In the genomic region with DNA sequence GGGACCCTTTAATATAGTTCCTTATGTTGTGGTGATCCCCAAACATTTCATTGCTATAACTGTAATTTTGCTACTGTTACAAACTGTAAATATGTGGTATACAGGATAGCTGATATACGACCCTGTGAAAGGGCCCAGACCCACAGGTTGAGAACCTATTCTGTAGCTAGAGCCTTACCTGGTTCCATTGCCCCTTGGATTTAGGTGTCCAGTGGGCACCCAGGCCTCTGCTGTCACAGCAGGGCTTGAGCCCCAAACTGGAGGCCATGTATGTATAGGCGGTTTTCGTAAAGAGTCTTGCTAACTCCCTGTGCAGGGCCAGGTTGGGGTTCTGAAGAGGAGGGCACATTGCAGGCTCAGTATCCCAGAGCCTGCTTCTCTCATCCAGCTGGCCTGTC, we compare ENCODE assay signal across 9 mouse cellular contexts. TPM values are rescaled to one million over a fixed set of nuclear protein-coding genes. Genes with fewer than 3 reads are reported as not detected.
DNase-seq lines count a peak whose midpoint lies in the region; ATAC-seq and TF ChIP-seq lines count a peak whose summit lies in the region.
"Had no signal": no experiment of that assay in that cellular context is flagged by ENCODE, and none has a peak within 500 bp of the region (broad histone marks: within the 10 kb centered on the region; RNA-seq: fewer than 3 reads in every experiment).

No protein-coding gene starts in this region.

- TF ChIP-seq POLR2A in testis, adult 2 months (IDR thresholded peaks at IDR 0.05; ENCODE audit: control insufficient read depth, low read depth, low read length): no peak

- H3K27me3 ChIP-seq in testis, adult 2 months (ENCODE audit: control insufficient read depth, insufficient read depth, low read length): no peaks in the 10 kb centered on the region
- no peaks in the 10 kb centered on the region for H3K27me3 ChIP-seq in limb, embryonic 15.5 days
- H3K27me3 ChIP-seq in stomach, embryonic 16.5 days (ENCODE audit: control insufficient read depth, insufficient read depth, low read length): no peaks in the 10 kb centered on the region

- WGBS in limb, embryonic 15.5 days: 82% methylated on average over 3 of the region's 3 CpGs
- WGBS in stomach, embryonic 16.5 days: 90% methylated on average over 3 of the region's 3 CpGs

- H3K36me3 ChIP-seq in testis, adult 2 months (ENCODE audit: control insufficient read depth, insufficient read depth, low read length): peaks cover 4% of the 10 kb centered on the region
- H3K36me3 ChIP-seq in limb, embryonic 15.5 days: peaks cover 50% of the 10 kb centered on the region
- peaks cover 12% of the 10 kb centered on the region for H3K36me3 ChIP-seq in stomach, embryonic 16.5 days (ENCODE audit: control insufficient read depth, insufficient read depth, low read length)

- peaks cover 20% of the 10 kb centered on the region for H3K4me1 ChIP-seq in testis, adult 2 months (ENCODE audit: control insufficient read depth, insufficient read depth, low read length)
- peaks cover 67% of the 10 kb centered on the region for H3K4me1 ChIP-seq in limb, embryonic 15.5 days
- H3K4me1 ChIP-seq in stomach, embryonic 16.5 days (ENCODE audit: control insufficient read depth, insufficient read depth, low read length): peaks cover 37% of the 10 kb centered on the region

- no peak for ATAC-seq in limb, embryonic 15.5 days (ENCODE audit: insufficient number of reproducible peaks, low FRiP score, low TSS enrichment, low read depth)
- ATAC-seq in stomach, embryonic 16.5 days (ENCODE audit: insufficient read depth, low FRiP score): no peak
- ATAC-seq in granulocyte monocyte progenitor cell, adult 5-6 weeks (replicated peaks; ENCODE audit: poor library complexity, severe bottlenecking): no peak

- DNase-seq in cerebellum, adult 9-10 months: peak; percentile 53
- no peak for DNase-seq in cerebellum, postnatal 36 days
- DNase-seq in testis, postnatal 14 days (ENCODE audit: low spot score): no peak
- no peak for DNase-seq in layer of hippocampus, adult 9-10 months (ENCODE audit: low spot score)

- H3K4me3 ChIP-seq in testis, adult 2 months (ENCODE audit: control insufficient read depth, low read depth, low read length): peak overlapping the region; percentile 94
- H3K4me3 ChIP-seq in limb, embryonic 15.5 days: peak overlapping the region; percentile 73
- H3K4me3 ChIP-seq in stomach, embryonic 16.5 days (replicated peaks; ENCODE audit: low read length): peak overlapping the region; percentile 89

- no peak overlapping the region for H3K27ac ChIP-seq in testis, adult 2 months (ENCODE audit: control insufficient read depth, insufficient read depth, low read depth, low read length)
- no peak overlapping the region for H3K27ac ChIP-seq in limb, embryonic 15.5 days
- peak overlapping the region; percentile 83; the same call in 1 of the 2 replicates for H3K27ac ChIP-seq in stomach, embryonic 16.5 days (ENCODE audit: low read length)

- H3K9ac ChIP-seq in limb, embryonic 15.5 days: no peak overlapping the region
- peak overlapping the region; percentile 93 for H3K9ac ChIP-seq in stomach, embryonic 16.5 days (ENCODE audit: low read length)

- H3K4me2 ChIP-seq in limb, embryonic 15.5 days: peak overlapping the region; percentile 90
- H3K4me2 ChIP-seq in stomach, embryonic 16.5 days (ENCODE audit: low read depth, low read length): peak overlapping the region; percentile 67

- no peak for TF ChIP-seq CTCF in testis, adult 2 months (IDR thresholded peaks at IDR 0.05; ENCODE audit: control insufficient read depth, insufficient read depth, insufficient replicate concordance, low read depth, low read length)

- no peaks in the 10 kb centered on the region for H3K9me3 ChIP-seq in limb, embryonic 15.5 days
- no peaks in the 10 kb centered on the region for H3K9me3 ChIP-seq in stomach, embryonic 16.5 days (replicated peaks; ENCODE audit: control insufficient read depth, low read length)

RNA-seq across cellular contexts. Expression of gene Rpl18, which starts 1.2 kb away (rescaled TPM):
- polyA plus RNA-seq in testis, adult 2 months (2012; rRNA removed): 517 and 652 TPM in 2 replicates
- polyA plus RNA-seq in limb, embryonic 15.5 days (2015; fragmentation: Nextera tagmentation; extraction: Ambion mirVana): 942 and 1,034 TPM in 2 replicates
- 915 and 1,024 TPM in 2 replicates for polyA plus RNA-seq in stomach, embryonic 16.5 days (2015; fragmentation: Nextera tagmentation; extraction: Ambion mirVana)
- 2,165 and 2,847 TPM in 2 replicates for total RNA-seq in granulocyte monocyte progenitor cell, adult 5-6 weeks (2014; fragmentation: Nextera tagmentation)
- total RNA-seq in granulocyte monocyte progenitor cell, adult 5-6 weeks (2017): 1,831 and 2,021 TPM in 2 replicates

RNA-seq across cellular contexts. Expression of gene Sphk2, which starts 1.3 kb away (rescaled TPM):
- 33.4 and 34.6 TPM in 2 replicates for polyA plus RNA-seq in testis, adult 2 months (2012; rRNA removed)
- 38.5 and 39.7 TPM in 2 replicates for polyA plus RNA-seq in limb, embryonic 15.5 days (2015; fragmentation: Nextera tagmentation; extraction: Ambion mirVana)
- 38.9 and 45.9 TPM in 2 replicates for polyA plus RNA-seq in stomach, embryonic 16.5 days (2015; fragmentation: Nextera tagmentation; extraction: Ambion mirVana)
- total RNA-seq in granulocyte monocyte progenitor cell, adult 5-6 weeks (2014; fragmentation: Nextera tagmentation): 14.9 and 26.4 TPM in 2 replicates
- 10.0 and 10.6 TPM in 2 replicates for total RNA-seq in granulocyte monocyte progenitor cell, adult 5-6 weeks (2017)

RNA-seq across cellular contexts. Expression of gene Fam83e, which starts 4.6 kb away (rescaled TPM):
- 145 and 176 TPM in 2 replicates for polyA plus RNA-seq in testis, adult 2 months (2012; rRNA removed)
- polyA plus RNA-seq in limb, embryonic 15.5 days (2015; fragmentation: Nextera tagmentation; extraction: Ambion mirVana): 0.76 and 0.78 TPM in 2 replicates
- polyA plus RNA-seq in stomach, embryonic 16.5 days (2015; fragmentation: Nextera tagmentation; extraction: Ambion mirVana): 16.0 and 24.7 TPM in 2 replicates
- 0.34 and 0.90 TPM in 2 replicates for total RNA-seq in granulocyte monocyte progenitor cell, adult 5-6 weeks (2014; fragmentation: Nextera tagmentation)
- total RNA-seq in granulocyte monocyte progenitor cell, adult 5-6 weeks (2017): 0.39 and 0.77 TPM in 2 replicates

RNA-seq across cellular contexts. Expression of gene Spaca4, which starts 9.2 kb away (rescaled TPM):
- 589 and 614 TPM in 2 replicates for polyA plus RNA-seq in testis, adult 2 months (2012; rRNA removed)
- not detected in 2 replicates for polyA plus RNA-seq in limb, embryonic 15.5 days (2015; fragmentation: Nextera tagmentation; extraction: Ambion mirVana)
- polyA plus RNA-seq in stomach, embryonic 16.5 days (2015; fragmentation: Nextera tagmentation; extraction: Ambion mirVana): 0.79 and 2.2 TPM in 2 replicates
- not detected in 2 replicates for total RNA-seq in granulocyte monocyte progenitor cell, adult 5-6 weeks (2014; fragmentation: Nextera tagmentation)
- not detected in 2 replicates for total RNA-seq in granulocyte monocyte progenitor cell, adult 5-6 weeks (2017)
- total RNA-seq: megakaryocyte-erythroid progenitor cell, adult 5-6 weeks had no signal

RNA-seq across cellular contexts. Expression of gene Dbp, which starts 11.6 kb away (rescaled TPM):
- polyA plus RNA-seq in testis, adult 2 months (2012; rRNA removed): 11.2 and 12.9 TPM in 2 replicates
- 4.3 and 4.7 TPM in 2 replicates for polyA plus RNA-seq in limb, embryonic 15.5 days (2015; fragmentation: Nextera tagmentation; extraction: Ambion mirVana)
- 2.7 and 2.9 TPM in 2 replicates for polyA plus RNA-seq in stomach, embryonic 16.5 days (2015; fragmentation: Nextera tagmentation; extraction: Ambion mirVana)
- total RNA-seq in granulocyte monocyte progenitor cell, adult 5-6 weeks (2014; fragmentation: Nextera tagmentation): 1.7 and 3.1 TPM in 2 replicates
- total RNA-seq in granulocyte monocyte progenitor cell, adult 5-6 weeks (2017): 4.0 and 6.3 TPM in 2 replicates
